Mouse (Mus musculus) intestine, postnatal 0 days (tissue): Measurements from ENCODE around the gene Minpp1. TPM values are rescaled to one million over a fixed set of nuclear protein-coding genes. Genes with fewer than 3 reads are reported as not detected.

Source experiments
- ATAC-seq: fragments of 200-750 bp; cut with Nextera tagmentation; 2 replicates; pipeline ENCODE4 v1.8.0; 2017; ENCODE audit warnings: mild to moderate bottlenecking, moderate TSS enrichment, moderate library complexity
- H3K27ac ChIP-seq: fragments of 300-500 bp; sonication (generic); 2 replicates; pipeline ENCODE4 v1.5.1; 2014; ENCODE audit warnings: mild to moderate bottlenecking, low read depth, low read length, moderate library complexity
- H3K27me3 ChIP-seq: fragments of 300-500 bp; sonication (generic); replicated peaks from 2 replicates; pipeline ENCODE4 v1.6.1; 2014; ENCODE audit warnings: low read length, mixed read lengths; ENCODE audit not compliant: control insufficient read depth, insufficient read depth
- H3K36me3 ChIP-seq: fragments of 300-500 bp; sonication (generic); 2 replicates; pipeline ENCODE4 v1.6.1; 2014; ENCODE audit warnings: mild to moderate bottlenecking, moderate library complexity; ENCODE audit not compliant: control insufficient read depth, insufficient read depth
- H3K4me1 ChIP-seq: fragments of 300-500 bp; sonication (generic); replicated peaks from 2 replicates; pipeline ENCODE4 v1.6.1; 2014; ENCODE audit warnings: antibody characterized with exemption, low read length, mixed read lengths; ENCODE audit not compliant: control insufficient read depth, insufficient read depth
- H3K4me2 ChIP-seq: fragments of 300-500 bp; sonication (generic); replicated peaks from 2 replicates; pipeline ENCODE4 v1.6.1; 2014; ENCODE audit warnings: low read depth, mild to moderate bottlenecking, moderate library complexity
- H3K4me3 ChIP-seq: fragments of 300-500 bp; sonication (generic); 2 replicates; pipeline ENCODE4 v1.5.1; 2014; ENCODE audit warnings: low read depth, low read length
- H3K9ac ChIP-seq: fragments of 300-500 bp; sonication (generic); 2 replicates; pipeline ENCODE4 v1.6.1; 2014; ENCODE audit warnings: mild to moderate bottlenecking, low read depth, low read length
- H3K9me3 ChIP-seq: fragments of 300-500 bp; sonication (generic); 2 replicates; pipeline ENCODE4 v1.6.1; 2016; ENCODE audit warnings: mixed run types; ENCODE audit not compliant: control insufficient read depth
- CTCF ChIP-seq: sonication (generic); IDR thresholded peaks from 2 replicates; pipeline ENCODE4 v1.5.1; 2016; ENCODE audit warnings: low read depth, mild to moderate bottlenecking, control low read depth, antibody characterized with exemption, moderate library complexity
- WGBS: fragments of 180-500 bp; shearing (Covaris S2); extraction: QIAGEN DNeasy Blood & Tissue Kit; methylation state at CpG from one replicate; pipeline ENCODE4 v1.1.7; 2014; 5-methylcytosine and 5-hydroxymethylcytosine counted together
- polyA plus RNA-seq: library from polyadenylated mRNA; unstranded; fragments of >200 nt; fragmentation: Nextera tagmentation; extraction: Ambion mirVana; gene quantifications from 2 replicates; pipeline ENCODE4 v1.2.1, GENCODE M21; 2015

Minpp1 gene
- polyA plus RNA-seq, 1 experiment from 2014 or later = 62.3 TPM

- no peak overlapping the region for H3K9ac ChIP-seq
- H3K27me3 ChIP-seq = no peaks in the 10 kb centered on the region
- H3K4me2 ChIP-seq = no peak overlapping the region
- no peak overlapping the region for H3K27ac ChIP-seq
- no peaks in the 10 kb centered on the region for H3K36me3 ChIP-seq
- no peak for TF ChIP-seq CTCF
- H3K9me3 ChIP-seq = no peaks in the 10 kb centered on the region
- no peaks in the 10 kb centered on the region for H3K4me1 ChIP-seq
- no peak for ATAC-seq
- WGBS = 47% methylated on average over 1 of the region's 1 CpGs
- H3K4me3 ChIP-seq = no peak overlapping the region
These were observed 66.5 kb downstream of the Minpp1 start for GRCm38 (mm10) chr19:32552106-32552505.

DNA sequence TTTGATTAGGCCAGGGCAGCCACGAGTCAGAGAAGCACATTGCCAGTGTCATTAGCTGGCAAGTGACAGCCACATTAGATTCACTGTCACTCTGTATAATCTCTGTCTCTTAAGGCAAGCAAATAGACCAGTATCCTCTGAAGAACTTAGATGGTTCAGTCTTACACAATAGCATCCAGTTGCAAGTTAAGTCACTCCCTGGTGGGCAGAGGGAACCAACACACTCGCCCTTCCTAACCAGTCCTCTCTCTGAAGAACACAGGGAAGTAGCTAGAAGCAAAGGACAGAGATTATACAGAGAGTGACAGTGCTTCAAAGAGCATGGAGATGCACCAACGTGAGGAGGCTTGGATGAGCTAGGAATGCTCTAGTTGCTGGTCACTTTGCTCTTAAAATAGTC is 67.7 kb downstream of the Minpp1 start:
- Histone ChIP-seq H3K36me3 (no peaks in the 10 kb centered on the region), H3K9ac (no peak overlapping the region), H3K4me3 (no peak overlapping the region), H3K27ac (no peak overlapping the region), H3K27me3 (no peaks in the 10 kb centered on the region), H3K4me2 (no peak overlapping the region), H3K9me3 (no peaks in the 10 kb centered on the region), H3K4me1 (no peaks in the 10 kb centered on the region)
- WGBS = 75% methylated on average over 3 of the region's 3 CpGs
- no peak for ATAC-seq
- TF ChIP-seq CTCF = no peak

DNA sequence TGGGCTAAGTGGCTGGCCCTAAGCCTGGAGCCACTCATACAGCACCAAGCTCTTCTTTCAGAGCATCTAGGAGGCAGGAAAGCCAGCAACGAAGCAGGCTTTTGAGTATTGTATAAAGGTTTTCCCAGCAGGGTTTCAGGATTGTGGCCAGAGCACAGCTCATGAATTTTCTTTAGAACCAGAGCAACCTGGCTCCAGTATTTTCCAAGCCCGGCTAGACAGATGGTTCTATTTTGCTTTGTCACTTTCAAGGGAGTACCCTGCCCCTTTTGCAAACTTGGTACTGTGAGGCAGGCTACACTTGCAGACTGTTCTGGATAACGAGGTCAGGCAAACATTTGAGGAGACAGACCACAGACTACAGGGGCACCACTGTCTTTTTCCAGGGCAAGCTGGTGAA is 69.7 kb downstream of the Minpp1 start:
- no peaks in the 10 kb centered on the region for H3K27me3 ChIP-seq
- no peaks in the 10 kb centered on the region for H3K4me1 ChIP-seq
- H3K4me3 ChIP-seq = no peak overlapping the region
- no peak overlapping the region for H3K27ac ChIP-seq
- no peaks in the 10 kb centered on the region for H3K36me3 ChIP-seq
- ATAC-seq = no peak
- no peak overlapping the region for H3K4me2 ChIP-seq
- no peak for TF ChIP-seq CTCF
- no peak overlapping the region for H3K9ac ChIP-seq
- no peaks in the 10 kb centered on the region for H3K9me3 ChIP-seq
- 38% methylated on average over 3 of the region's 3 CpGs for WGBS

Other genes starting within 250 kb of the Minpp1 start
- 18.6 and 23.6 TPM in 2 replicates for gene Sgms1, start 96.1 kb upstream of the Minpp1 start, polyA plus RNA-seq
- 89.1 and 99.6 TPM in 2 replicates for gene Rpl9-ps6, start 19.2 kb upstream of the Minpp1 start, polyA plus RNA-seq
- 27.6 and 34.7 TPM in 2 replicates for gene Papss2, start 110.0 kb downstream of the Minpp1 start, polyA plus RNA-seq